Mouse (Mus musculus) lung, adult 10 weeks (tissue): Measurements from ENCODE around the gene Olfr934. TPM values are rescaled to one million over a fixed set of nuclear protein-coding genes. Genes with fewer than 3 reads are reported as not detected.

Experiments
- polyA plus RNA-seq: library from polyadenylated mRNA; stranded (reverse); fragments of 350-450 nt; fragmentation: Illumina TruSeq; extraction: RNeasy Lipid Tissue Mini Kit (QIAGEN cat#74804); gene quantifications from one replicate; pipeline ENCODE4 v1.2.3, GENCODE M21; 2014; ENCODE audit warnings: low read depth, low replicate concordance; ENCODE audit not compliant: insufficient read depth

The Olfr934 gene
- polyA plus RNA-seq: not detected

GRCm38 (mm10) chr9:38988215-38988614 lies at the start of gene Olfr934:
TSS of gene Olfr934 (minus strand) at chr9:38988315.

GRCm38 (mm10) chr9:39023277-39023676 lies 35.2 kb upstream of the Olfr934 start, which contains the start of gene Olfr146:
TSS of gene Olfr146 (minus strand) at chr9:39023377.

GRCm38 (mm10) chr9:38999583-38999982 lies 11.5 kb upstream of the Olfr934 start, which contains the start of gene Olfr935:
TSS of gene Olfr935 (minus strand) at chr9:38999683.

GRCm38 (mm10) chr9:38972013-38972412 lies 16.1 kb downstream of the Olfr934 start, which contains the start of gene Olfr933:
TSS of gene Olfr933 (plus strand) at chr9:38972313.

Other genes starting within 250 kb of the Olfr934 start
- 0.10 TPM for gene Olfr920, start 236.0 kb downstream of the Olfr934 start, polyA plus RNA-seq
- not detected for gene Olfr921, start 215.2 kb downstream of the Olfr934 start, polyA plus RNA-seq
- gene Olfr922, start 173.7 kb downstream of the Olfr934 start, polyA plus RNA-seq: not detected
- gene Olfr923, start 161.8 kb downstream of the Olfr934 start, polyA plus RNA-seq: not detected
- gene Olfr924, start 143.9 kb downstream of the Olfr934 start, polyA plus RNA-seq: not detected
- gene Olfr26, start 133.3 kb downstream of the Olfr934 start, polyA plus RNA-seq: not detected
- gene Olfr926, start 111.2 kb downstream of the Olfr934 start, polyA plus RNA-seq: not detected
- not detected for gene Olfr930, start 58.5 kb downstream of the Olfr934 start, polyA plus RNA-seq
- gene Olfr933, start 16.0 kb downstream of the Olfr934 start, polyA plus RNA-seq: not detected
- not detected for gene Olfr935, start 11.4 kb upstream of the Olfr934 start, polyA plus RNA-seq
- not detected for gene Olfr146, start 35.1 kb upstream of the Olfr934 start, polyA plus RNA-seq
- gene Olfr937, start 76.6 kb upstream of the Olfr934 start, polyA plus RNA-seq: not detected
- gene Olfr938, start 90.6 kb upstream of the Olfr934 start, polyA plus RNA-seq: not detected
- not detected for gene Olfr27, start 139.8 kb upstream of the Olfr934 start, polyA plus RNA-seq
- gene Olfr943, start 178.0 kb upstream of the Olfr934 start, polyA plus RNA-seq: not detected
- not detected for gene Olfr944, start 213.6 kb upstream of the Olfr934 start, polyA plus RNA-seq